Mouse (Mus musculus) embryonic fibroblast, embryonic 13.5 days (primary cell): ENCODE results near the gene Slc25a13.

Source experiments
- CTCF ChIP-seq: IDR thresholded peaks from 2 replicates; pipeline ENCODE4 v1.5.1; 2011; ENCODE audit warnings: mild to moderate bottlenecking, control low read depth, low read length, moderate library complexity, borderline replicate concordance; ENCODE audit not compliant: insufficient read depth
- POLR2A ChIP-seq: IDR thresholded peaks from 2 replicates; pipeline ENCODE4 v1.6.1; 2011; ENCODE audit warnings: low read depth, mild to moderate bottlenecking, control low read depth, low read length, moderate library complexity

DNA sequence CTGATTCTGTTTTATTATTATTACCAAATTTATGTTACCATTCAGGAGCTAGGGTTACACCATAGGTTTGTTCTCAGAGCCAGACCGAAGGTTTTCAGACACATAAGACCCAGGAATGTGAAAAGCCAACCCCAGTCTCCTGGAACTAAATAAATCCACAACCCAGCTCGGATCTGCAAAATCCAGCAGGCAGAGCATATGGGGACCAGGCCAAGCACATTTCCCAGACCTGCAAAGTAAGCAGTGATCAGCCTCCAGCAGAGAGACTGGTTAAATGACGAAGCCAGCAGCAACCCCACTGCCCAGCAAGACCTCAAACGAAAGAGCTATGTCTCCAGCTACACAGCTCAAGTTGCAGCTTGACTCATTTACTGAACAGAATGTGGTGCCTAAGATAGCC lies 43.9 kb upstream of the Slc25a13 start:
- TF ChIP-seq CTCF (no peak), POLR2A (no peak)
